Mouse (Mus musculus): Measurements from ENCODE around the gene Ednra. TPM values are rescaled to one million over a fixed set of nuclear protein-coding genes. Genes with fewer than 3 reads are reported as not detected.

The Ednra gene
- polyA plus RNA-seq (2016; fragmentation: Nextera tagmentation; extraction: Ambion mirVana), result 3.9 and 4.1 TPM in 2 replicates

DNA sequence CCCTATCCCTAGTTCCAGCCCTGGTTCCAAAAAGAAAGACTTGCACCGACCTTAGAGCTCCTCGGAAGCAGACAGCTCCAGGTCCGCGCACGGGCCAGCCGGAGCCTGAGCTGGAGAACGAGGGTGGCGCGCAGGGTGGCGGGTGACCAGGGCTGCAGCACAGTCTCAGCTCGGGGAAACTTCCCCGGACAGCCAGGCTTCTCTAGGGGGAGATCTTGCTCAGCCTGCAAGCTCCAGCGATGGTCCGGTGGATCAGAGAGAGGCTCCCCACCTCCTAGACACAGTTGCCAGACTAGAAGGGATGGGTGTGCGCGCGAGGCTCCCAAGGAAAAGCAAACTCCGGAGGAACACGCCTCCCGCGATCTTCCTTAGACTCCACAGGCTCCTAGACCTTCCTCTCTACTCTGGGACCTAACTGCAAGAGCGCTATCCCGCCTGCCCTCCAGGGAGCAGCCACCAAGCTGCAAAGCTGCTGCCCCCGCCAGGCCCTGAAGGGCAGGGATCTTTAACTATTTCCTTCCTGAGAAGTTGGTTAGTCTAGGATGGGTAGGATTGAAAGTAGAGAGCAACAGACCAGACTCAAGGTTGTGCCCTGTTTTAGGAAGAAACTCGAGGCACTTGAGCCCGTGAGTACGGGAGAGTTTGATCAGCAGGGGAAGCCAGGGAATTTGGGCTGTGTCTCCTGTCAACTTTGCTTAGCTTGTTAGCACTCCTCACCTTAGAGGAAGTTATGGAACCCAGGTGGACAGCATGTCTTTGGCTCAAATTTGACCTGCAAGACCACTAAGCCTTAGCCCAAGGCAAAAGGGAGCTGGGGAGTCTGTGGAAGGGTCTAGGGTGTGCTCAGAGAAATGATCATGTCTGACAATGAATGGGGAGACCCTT is at the start of gene Ednra:
Gene Ednra, minus strand, starts transcription at position 419 of the 885 bp plus-strand sequence.
- peak; percentile 63 for ATAC-seq
- WGBS (ENCODE audit: insufficient replicate concordance), result 3% methylated on average over 27 of the region's 27 CpGs

DNA sequence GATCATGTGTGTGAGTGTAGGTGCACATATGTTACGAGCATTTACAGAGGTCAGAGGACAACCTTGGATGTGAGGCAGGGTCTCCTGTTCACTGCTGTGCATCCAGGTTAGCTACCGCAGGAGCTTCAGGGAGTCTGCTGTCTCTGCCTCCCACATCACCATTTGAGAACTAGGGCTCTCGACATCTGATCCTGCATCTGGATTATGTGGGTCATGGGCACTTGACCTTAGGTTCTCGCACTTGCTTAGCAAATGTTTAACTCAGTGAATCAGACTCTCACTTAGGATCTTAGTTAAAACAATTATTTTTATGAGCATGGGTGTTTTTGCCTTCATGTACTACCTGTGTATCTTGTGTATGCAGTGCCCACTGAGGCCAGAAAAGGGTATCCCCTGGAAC is 49.6 kb upstream of the Ednra start:
- no peak overlapping the region for H3K27ac ChIP-seq
- no peaks in the 10 kb centered on the region for H3K4me1 ChIP-seq
- no peak for ATAC-seq
- no peaks in the 10 kb centered on the region for H3K36me3 ChIP-seq
- H3K9me3 ChIP-seq (replicated peaks), result no peaks in the 10 kb centered on the region
- no peak overlapping the region for H3K9ac ChIP-seq
- H3K4me2 ChIP-seq, result no peak overlapping the region
- H3K27me3 ChIP-seq (replicated peaks), result no peaks in the 10 kb centered on the region
- no peak overlapping the region for H3K4me3 ChIP-seq
- 73% methylated on average over 4 of the region's 4 CpGs for WGBS (ENCODE audit: insufficient replicate concordance)

More for the DNA sequence above, at the start of gene Ednra:
- Histone ChIP-seq H3K27me3 (replicated peaks) (no peaks in the 10 kb centered on the region), H3K9ac (peak within 1 kb of the TSS; percentile 41), H3K27ac (peak within 1 kb of the TSS; percentile 62), H3K9me3 (replicated peaks) (no peaks in the 10 kb centered on the region), H3K4me1 (peaks cover 25% of the 10 kb centered on the region), H3K4me3 (peak within 1 kb of the TSS; percentile 46), H3K4me2 (peak within 1 kb of the TSS; percentile 62), H3K36me3 (no peaks in the 10 kb centered on the region)

DNA sequence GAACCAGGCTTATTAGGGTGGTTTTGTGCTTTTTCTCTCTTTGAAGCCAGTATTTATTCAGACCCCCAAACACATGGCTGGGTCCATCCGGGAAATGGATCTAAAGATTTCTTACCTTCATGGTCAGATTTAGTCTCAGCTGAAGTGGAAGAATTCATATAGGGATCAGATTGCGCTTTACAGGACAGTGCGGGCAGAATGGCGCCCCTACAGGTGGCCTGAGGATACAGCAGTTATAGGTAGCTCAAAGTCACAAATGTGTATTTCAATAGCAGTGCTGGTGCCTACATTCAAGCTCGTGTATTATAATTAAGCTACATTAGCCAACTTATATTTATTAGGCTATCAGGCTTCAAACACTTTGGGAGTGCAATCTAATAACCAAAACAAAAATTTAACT is 49.0 kb upstream of the Ednra start:
- H3K4me3 ChIP-seq, result no peak overlapping the region
- H3K4me1 ChIP-seq, result no peaks in the 10 kb centered on the region
- no peaks in the 10 kb centered on the region for H3K36me3 ChIP-seq
- no peak overlapping the region for H3K4me2 ChIP-seq
- ATAC-seq, result no peak
- H3K9ac ChIP-seq, result no peak overlapping the region
- H3K27me3 ChIP-seq (replicated peaks), result no peaks in the 10 kb centered on the region
- no peak overlapping the region for H3K27ac ChIP-seq
- 59% methylated on average over 5 of the region's 5 CpGs for WGBS (ENCODE audit: insufficient replicate concordance)
- H3K9me3 ChIP-seq (replicated peaks), result no peaks in the 10 kb centered on the region

DNA sequence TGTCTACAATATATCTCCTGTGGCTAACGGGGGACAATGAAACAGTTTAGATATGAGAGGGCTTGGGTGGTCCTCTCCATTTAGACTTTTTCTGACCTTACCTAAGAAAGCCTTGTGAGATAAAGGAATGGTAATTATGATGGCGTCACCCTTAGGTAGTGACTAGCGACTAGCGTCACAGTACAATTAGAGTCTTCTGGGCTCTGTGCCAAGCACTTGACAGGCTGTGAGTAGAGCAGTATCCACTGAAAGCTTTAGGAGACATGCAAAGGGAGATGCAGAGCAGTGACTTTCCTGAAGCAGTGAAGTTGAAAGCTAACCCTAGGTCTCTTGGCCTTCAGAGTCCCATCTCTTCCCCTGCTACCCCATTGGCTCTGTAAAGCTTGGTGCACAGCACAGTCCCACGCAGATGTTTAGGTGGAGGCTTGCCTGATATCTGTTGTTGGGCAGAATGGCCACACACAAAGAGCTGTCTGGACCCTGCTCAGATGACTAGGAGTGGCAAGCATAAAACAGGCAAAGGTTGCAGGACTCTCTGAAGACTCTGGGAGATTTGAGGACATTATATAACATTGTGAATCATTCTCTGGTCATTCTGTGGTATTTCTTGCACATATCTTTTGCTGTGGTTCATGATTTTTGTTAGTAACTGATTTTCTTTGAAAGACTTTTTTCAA is 48.1 kb upstream of the Ednra start:
- Histone ChIP-seq H3K27ac (no peak overlapping the region), H3K4me3 (no peak overlapping the region), H3K4me2 (no peak overlapping the region), H3K27me3 (replicated peaks) (no peaks in the 10 kb centered on the region), H3K4me1 (no peaks in the 10 kb centered on the region), H3K9ac (no peak overlapping the region), H3K36me3 (no peaks in the 10 kb centered on the region), H3K9me3 (replicated peaks) (no peaks in the 10 kb centered on the region)
- 71% methylated on average over 5 of the region's 5 CpGs for WGBS (ENCODE audit: insufficient replicate concordance)
- no peak for ATAC-seq

DNA sequence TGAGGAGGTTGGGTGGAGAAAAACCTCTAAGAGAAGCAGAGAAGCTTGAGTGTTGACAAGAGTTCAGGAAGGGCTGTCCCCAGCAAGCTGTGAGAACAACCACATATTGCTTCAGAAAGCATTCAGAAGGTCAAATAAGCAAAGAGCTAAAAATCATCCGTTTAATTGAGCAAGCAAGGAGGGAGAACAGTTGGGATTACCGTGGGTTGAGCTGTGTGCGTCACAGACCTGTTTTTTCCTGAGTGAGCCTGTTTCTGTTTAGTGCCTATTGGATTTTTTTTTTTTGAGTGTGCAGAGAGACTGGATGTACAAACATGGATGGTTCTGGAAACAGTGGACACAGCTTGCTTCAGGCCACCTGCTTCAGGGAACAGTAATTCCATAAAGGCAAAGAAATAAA is 46.7 kb upstream of the Ednra start:
- Histone ChIP-seq H3K4me3 (no peak overlapping the region), H3K36me3 (no peaks in the 10 kb centered on the region), H3K9me3 (replicated peaks) (no peaks in the 10 kb centered on the region), H3K4me2 (no peak overlapping the region), H3K9ac (no peak overlapping the region), H3K27me3 (replicated peaks) (no peaks in the 10 kb centered on the region), H3K4me1 (no peaks in the 10 kb centered on the region), H3K27ac (no peak overlapping the region)
- WGBS (ENCODE audit: insufficient replicate concordance), result 70% methylated on average over 3 of the region's 3 CpGs
- ATAC-seq, result no peak

DNA sequence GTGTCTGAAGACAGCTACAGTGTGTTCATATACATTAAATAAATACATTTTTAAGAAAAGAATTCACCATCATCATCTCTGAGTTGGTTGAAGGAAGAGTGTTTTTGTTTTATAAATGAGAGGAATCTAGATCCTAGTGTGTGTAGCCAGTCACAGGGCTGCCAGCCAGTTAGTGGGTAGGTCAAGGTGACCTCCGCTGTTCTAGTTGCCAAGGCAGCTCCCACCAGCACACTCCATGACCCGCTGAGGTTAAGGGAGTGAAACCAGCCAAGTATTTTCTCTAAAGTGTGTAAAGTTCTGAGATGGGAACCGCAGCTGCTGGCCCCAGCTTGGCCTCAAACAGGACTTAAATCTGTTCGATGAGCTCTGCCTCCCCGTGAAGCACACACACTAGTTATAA is 44.7 kb upstream of the Ednra start:
- Histone ChIP-seq H3K27ac (no peak overlapping the region), H3K27me3 (replicated peaks) (no peaks in the 10 kb centered on the region), H3K9ac (no peak overlapping the region), H3K4me3 (no peak overlapping the region), H3K4me1 (no peaks in the 10 kb centered on the region), H3K9me3 (replicated peaks) (no peaks in the 10 kb centered on the region), H3K4me2 (no peak overlapping the region), H3K36me3 (no peaks in the 10 kb centered on the region)
- ATAC-seq, result no peak
- 80% methylated on average over 5 of the region's 5 CpGs for WGBS (ENCODE audit: insufficient replicate concordance)

DNA sequence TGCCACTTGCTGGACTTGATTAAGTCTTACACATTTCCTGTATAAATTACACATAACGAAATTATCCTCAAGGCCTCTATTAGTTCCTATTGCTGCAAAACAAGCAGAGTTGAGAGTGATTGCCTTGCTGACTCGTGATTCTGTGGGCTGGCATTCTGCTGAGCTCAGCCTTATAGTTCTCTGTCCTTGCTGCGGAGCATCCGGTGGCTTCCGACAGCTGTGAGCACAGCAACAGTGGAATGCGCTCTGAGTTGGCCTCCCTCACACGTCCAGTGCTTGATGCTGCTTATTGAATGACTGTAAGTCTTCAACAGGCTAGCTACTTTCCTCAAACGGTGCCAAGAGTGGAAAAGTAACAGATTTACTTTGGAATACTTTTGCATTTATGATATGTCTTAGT is 40.0 kb upstream of the Ednra start:
- 60% methylated on average over 8 of the region's 8 CpGs for WGBS (ENCODE audit: insufficient replicate concordance)
- H3K27me3 ChIP-seq (replicated peaks), result no peaks in the 10 kb centered on the region
- no peak overlapping the region for H3K4me2 ChIP-seq
- no peak overlapping the region for H3K4me3 ChIP-seq
- H3K9me3 ChIP-seq (replicated peaks), result no peaks in the 10 kb centered on the region
- H3K36me3 ChIP-seq, result no peaks in the 10 kb centered on the region
- ATAC-seq, result no peak
- H3K9ac ChIP-seq, result no peak overlapping the region
- H3K4me1 ChIP-seq, result no peaks in the 10 kb centered on the region
- H3K27ac ChIP-seq, result no peak overlapping the region

DNA sequence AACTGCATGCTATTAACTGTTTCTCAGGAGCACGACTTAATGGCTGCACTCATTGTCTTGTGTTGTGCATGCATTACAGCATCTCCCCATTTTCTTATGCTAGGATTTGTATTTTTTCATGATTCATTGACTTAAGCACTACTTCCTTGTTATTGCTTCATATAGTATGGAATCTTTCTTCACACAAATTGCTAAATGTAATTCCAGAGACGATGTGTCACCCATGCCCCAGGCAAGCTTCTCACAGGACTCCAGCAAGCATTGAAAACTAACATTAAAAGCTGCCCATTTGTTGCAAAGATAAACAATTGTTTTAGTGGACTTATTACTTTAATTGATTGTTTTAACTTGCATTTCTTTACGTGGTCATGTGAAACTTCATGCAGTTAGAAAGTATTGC is 38.7 kb upstream of the Ednra start:
- Histone ChIP-seq H3K4me3 (no peak overlapping the region), H3K27ac (no peak overlapping the region), H3K9ac (no peak overlapping the region), H3K36me3 (no peaks in the 10 kb centered on the region), H3K4me1 (no peaks in the 10 kb centered on the region), H3K9me3 (replicated peaks) (no peaks in the 10 kb centered on the region), H3K4me2 (no peak overlapping the region), H3K27me3 (replicated peaks) (no peaks in the 10 kb centered on the region)
- ATAC-seq, result no peak
- WGBS (ENCODE audit: insufficient replicate concordance), result 62% methylated on average over 3 of the region's 3 CpGs

DNA sequence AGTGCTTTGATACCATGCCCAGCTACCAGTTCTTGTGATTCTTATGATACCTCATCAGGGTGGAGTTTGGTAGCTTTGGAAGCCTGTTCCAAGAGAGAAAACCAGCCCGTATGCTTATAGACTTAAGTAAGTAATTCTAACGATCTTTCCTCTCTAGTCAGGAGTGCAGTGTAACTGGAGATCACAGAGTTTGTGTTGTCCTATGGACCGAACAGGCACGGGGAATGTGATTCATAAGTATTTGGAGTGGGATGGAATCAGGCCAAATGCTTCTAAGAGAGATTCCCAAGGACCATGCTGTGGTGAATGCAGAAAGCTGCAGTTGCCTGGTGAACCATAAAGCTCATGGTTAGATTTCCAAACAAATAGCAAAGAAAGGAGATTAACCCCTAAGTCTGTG is 31.2 kb upstream of the Ednra start:
- no peaks in the 10 kb centered on the region for H3K4me1 ChIP-seq
- no peak overlapping the region for H3K27ac ChIP-seq
- ATAC-seq, result no peak
- no peaks in the 10 kb centered on the region for H3K36me3 ChIP-seq
- H3K9ac ChIP-seq, result no peak overlapping the region
- H3K9me3 ChIP-seq (replicated peaks), result no peaks in the 10 kb centered on the region
- WGBS (ENCODE audit: insufficient replicate concordance), result 68% methylated on average over 4 of the region's 4 CpGs
- no peak overlapping the region for H3K4me2 ChIP-seq
- no peak overlapping the region for H3K4me3 ChIP-seq
- H3K27me3 ChIP-seq (replicated peaks), result no peaks in the 10 kb centered on the region

DNA sequence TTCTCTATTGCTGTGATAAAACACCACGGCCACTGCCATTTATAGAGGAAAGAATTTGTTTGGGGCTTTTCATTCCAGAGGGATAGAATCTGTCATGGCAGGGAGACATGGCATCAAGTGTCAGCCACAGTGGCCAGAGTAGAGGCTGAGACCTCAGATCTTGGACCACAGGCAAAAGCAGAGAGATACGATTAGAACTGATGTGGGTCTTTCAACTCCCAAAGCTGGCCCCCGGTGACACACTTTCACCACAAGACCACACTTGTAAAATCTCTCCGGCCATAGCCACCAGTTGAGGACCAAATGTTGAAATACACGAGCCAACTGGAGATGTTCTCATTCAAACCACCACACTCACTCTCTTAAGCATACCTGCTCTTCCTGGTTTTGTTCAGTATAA is 29.5 kb upstream of the Ednra start:
- Histone ChIP-seq H3K36me3 (no peaks in the 10 kb centered on the region), H3K4me2 (no peak overlapping the region), H3K27ac (no peak overlapping the region), H3K9ac (no peak overlapping the region), H3K4me3 (no peak overlapping the region), H3K4me1 (no peaks in the 10 kb centered on the region), H3K27me3 (replicated peaks) (no peaks in the 10 kb centered on the region), H3K9me3 (replicated peaks) (no peaks in the 10 kb centered on the region)
- ATAC-seq, result no peak
- WGBS (ENCODE audit: insufficient replicate concordance), result 67% methylated on average over 5 of the region's 5 CpGs

DNA sequence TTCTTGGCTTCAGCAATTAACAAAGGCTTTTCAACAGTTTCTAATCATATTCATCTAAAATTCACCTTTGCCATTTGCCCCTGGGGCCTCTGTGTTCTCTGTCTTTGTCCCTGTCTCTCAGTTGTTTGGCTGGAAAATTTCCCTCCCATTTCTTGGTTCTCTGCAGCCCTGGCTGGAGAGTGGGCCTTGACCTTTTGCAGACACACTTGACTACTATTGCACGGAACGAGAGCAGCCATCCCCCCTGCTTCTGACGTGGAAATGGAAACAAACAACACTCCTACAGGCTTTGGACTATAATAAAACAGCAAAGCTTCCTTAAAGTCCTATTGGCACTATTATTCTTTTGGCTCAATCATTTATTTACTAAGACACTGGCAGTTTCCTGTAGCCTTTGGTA is 27.8 kb upstream of the Ednra start:
- 64% methylated on average over 3 of the region's 3 CpGs for WGBS (ENCODE audit: insufficient replicate concordance)
- no peaks in the 10 kb centered on the region for H3K9me3 ChIP-seq (replicated peaks)
- H3K9ac ChIP-seq, result no peak overlapping the region
- no peaks in the 10 kb centered on the region for H3K4me1 ChIP-seq
- H3K4me2 ChIP-seq, result no peak overlapping the region
- no peak overlapping the region for H3K4me3 ChIP-seq
- no peak for ATAC-seq
- H3K27ac ChIP-seq, result no peak overlapping the region
- H3K36me3 ChIP-seq, result no peaks in the 10 kb centered on the region
- no peaks in the 10 kb centered on the region for H3K27me3 ChIP-seq (replicated peaks)

DNA sequence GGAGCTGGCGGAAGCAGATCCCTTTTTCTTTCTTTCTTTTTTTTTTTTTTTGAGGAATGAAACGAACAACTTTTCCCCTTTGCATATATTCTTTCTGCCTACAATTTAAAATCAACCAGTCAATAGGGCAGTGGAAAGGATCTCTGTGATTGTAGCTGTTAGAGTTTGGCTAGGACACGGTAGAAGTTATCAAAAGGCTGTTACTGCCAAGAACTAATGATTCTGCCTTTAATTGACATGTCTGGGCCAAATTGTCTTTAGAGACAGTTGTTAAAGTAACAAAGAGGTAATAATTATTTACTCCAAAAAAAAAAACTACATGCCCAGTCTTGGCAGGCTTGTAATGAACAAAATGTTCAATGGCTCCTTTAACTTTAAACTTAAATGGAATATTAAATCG is 26.1 kb upstream of the Ednra start:
- Histone ChIP-seq H3K9me3 (replicated peaks) (no peaks in the 10 kb centered on the region), H3K27ac (no peak overlapping the region), H3K9ac (no peak overlapping the region), H3K4me2 (no peak overlapping the region), H3K27me3 (replicated peaks) (no peaks in the 10 kb centered on the region), H3K36me3 (no peaks in the 10 kb centered on the region), H3K4me1 (no peaks in the 10 kb centered on the region), H3K4me3 (no peak overlapping the region)
- ATAC-seq, result no peak
- 65% methylated on average over 4 of the region's 4 CpGs for WGBS (ENCODE audit: insufficient replicate concordance)
